Mouse (Mus musculus): ENCODE results near the gene Wdfy1. TPM values are rescaled to one million over a fixed set of nuclear protein-coding genes. Genes with fewer than 3 reads are reported as not detected.

Wdfy1 gene
- polyA plus RNA-seq, 1 experiment from 2014 or later, result 24.5 TPM

DNA sequence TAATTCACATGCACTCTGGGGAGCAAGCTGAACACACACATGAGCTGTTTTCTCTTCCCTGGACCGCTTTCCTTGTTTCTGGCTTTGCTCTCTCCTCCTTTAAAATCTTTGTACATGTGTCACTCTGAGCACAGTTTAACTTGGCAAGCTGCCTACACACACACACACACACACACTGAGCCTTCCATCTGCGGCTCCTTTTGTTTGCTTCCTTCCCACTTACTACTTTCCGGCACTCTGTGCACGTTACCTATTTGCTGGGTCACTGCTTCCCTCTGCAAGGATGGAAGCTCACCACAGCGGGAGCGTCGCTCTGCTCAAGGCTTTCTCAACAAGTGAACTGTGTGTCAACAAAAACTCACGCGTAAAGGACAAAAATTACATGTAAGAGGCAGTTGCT, 78.6 kb downstream of the Wdfy1 start:
- peak; percentile 57; the same call in 1 of the 2 replicates for ATAC-seq (replicated peaks; ENCODE audit: insufficient number of reproducible peaks, low FRiP score, low TSS enrichment)
- Histone ChIP-seq H3K4me2 (no peak overlapping the region), H3K4me3 (ENCODE audit: low read depth, low read length) (no peak overlapping the region), H3K4me1 (ENCODE audit: control insufficient read depth, insufficient read depth, low read length) (peaks cover 3% of the 10 kb centered on the region; the same call in 1 of the 2 replicates), H3K27me3 (ENCODE audit: control insufficient read depth, insufficient read depth, low read length) (no peaks in the 10 kb centered on the region), H3K9me3 (replicated peaks; ENCODE audit: control insufficient read depth, low read length) (no peaks in the 10 kb centered on the region), H3K36me3 (ENCODE audit: control insufficient read depth, insufficient read depth, low read length) (no peaks in the 10 kb centered on the region), H3K27ac (ENCODE audit: low read depth, low read length) (0 out of 2 replicates have a peak overlapping the region, but pooled peaks have one; percentile 22), H3K9ac (ENCODE audit: low read depth, low read length) (no peak overlapping the region)
- 62% methylated on average over 9 of the region's 9 CpGs for WGBS (ENCODE audit: insufficient replicate concordance)

- Histone ChIP-seq H3K27ac (ENCODE audit: low read depth, low read length) (no peak overlapping the region), H3K27me3 (ENCODE audit: control insufficient read depth, insufficient read depth, low read length) (no peaks in the 10 kb centered on the region), H3K4me2 (no peak overlapping the region), H3K9me3 (replicated peaks; ENCODE audit: control insufficient read depth, low read length) (no peaks in the 10 kb centered on the region), H3K4me1 (ENCODE audit: control insufficient read depth, insufficient read depth, low read length) (peaks cover 3% of the 10 kb centered on the region; the same call in 1 of the 2 replicates), H3K9ac (ENCODE audit: low read depth, low read length) (no peak overlapping the region), H3K4me3 (ENCODE audit: low read depth, low read length) (no peak overlapping the region), H3K36me3 (ENCODE audit: control insufficient read depth, insufficient read depth, low read length) (no peaks in the 10 kb centered on the region)
- peak; percentile 22; the same call in 1 of the 2 replicates for ATAC-seq (replicated peaks; ENCODE audit: insufficient number of reproducible peaks, low FRiP score, low TSS enrichment)
- 57% methylated on average over 5 of the region's 5 CpGs for WGBS (ENCODE audit: insufficient replicate concordance)
Observed at GRCm38 (mm10) chr1:79696933-79697332, 79.0 kb downstream of the Wdfy1 start.

GRCm38 (mm10) chr1:79692482-79692881, 83.5 kb downstream of the Wdfy1 start:
- 65% methylated on average over 3 of the region's 3 CpGs for WGBS (ENCODE audit: insufficient replicate concordance)
- Histone ChIP-seq H3K9ac (ENCODE audit: low read depth, low read length) (no peak overlapping the region), H3K27ac (ENCODE audit: low read depth, low read length) (no peak overlapping the region), H3K27me3 (ENCODE audit: control insufficient read depth, insufficient read depth, low read length) (no peaks in the 10 kb centered on the region), H3K36me3 (ENCODE audit: control insufficient read depth, insufficient read depth, low read length) (no peaks in the 10 kb centered on the region), H3K4me2 (no peak overlapping the region), H3K9me3 (replicated peaks; ENCODE audit: control insufficient read depth, low read length) (no peaks in the 10 kb centered on the region), H3K4me1 (ENCODE audit: control insufficient read depth, insufficient read depth, low read length) (peaks cover 1% of the 10 kb centered on the region; the same call in 1 of the 2 replicates), H3K4me3 (ENCODE audit: low read depth, low read length) (no peak overlapping the region)
- no peak for ATAC-seq (replicated peaks; ENCODE audit: insufficient number of reproducible peaks, low FRiP score, low TSS enrichment)

GRCm38 (mm10) chr1:79687254-79687653, 88.7 kb downstream of the Wdfy1 start:
- H3K9me3 ChIP-seq (replicated peaks; ENCODE audit: control insufficient read depth, low read length), result no peaks in the 10 kb centered on the region
- H3K36me3 ChIP-seq (ENCODE audit: control insufficient read depth, insufficient read depth, low read length), result no peaks in the 10 kb centered on the region
- WGBS (ENCODE audit: insufficient replicate concordance), result 29% methylated on average over 1 of the region's 1 CpGs
- H3K4me3 ChIP-seq (ENCODE audit: low read depth, low read length), result no peak overlapping the region
- H3K4me2 ChIP-seq, result no peak overlapping the region
- ATAC-seq (replicated peaks; ENCODE audit: insufficient number of reproducible peaks, low FRiP score, low TSS enrichment), result no peak
- H3K4me1 ChIP-seq (ENCODE audit: control insufficient read depth, insufficient read depth, low read length), result 0 out of 2 replicates have a peak, but pooled peaks cover 2% of the 10 kb centered on the region
- no peak overlapping the region for H3K9ac ChIP-seq (ENCODE audit: low read depth, low read length)
- H3K27me3 ChIP-seq (ENCODE audit: control insufficient read depth, insufficient read depth, low read length), result no peaks in the 10 kb centered on the region
- no peak overlapping the region for H3K27ac ChIP-seq (ENCODE audit: low read depth, low read length)

DNA sequence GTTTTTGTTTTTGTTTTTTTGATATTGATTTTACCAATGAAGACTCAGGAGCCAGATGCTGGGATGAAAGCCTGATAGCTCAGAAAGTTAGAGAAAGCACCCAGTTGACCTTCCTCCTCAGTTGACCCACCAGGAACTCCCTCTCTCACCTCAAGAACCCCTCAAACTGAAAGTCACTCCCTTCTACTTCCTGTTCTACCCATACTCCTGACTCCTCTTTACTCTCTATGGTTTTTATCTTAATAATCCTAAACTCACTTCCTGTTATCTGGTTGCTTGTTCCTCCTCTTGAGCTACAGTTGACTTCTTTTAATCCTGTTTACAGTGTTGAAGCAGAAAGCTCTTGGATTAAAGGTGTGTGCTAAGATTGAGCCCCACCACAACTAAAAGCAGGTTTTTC, 91.9 kb downstream of the Wdfy1 start:
- no peak for ATAC-seq (replicated peaks; ENCODE audit: insufficient number of reproducible peaks, low FRiP score, low TSS enrichment)
- no peaks in the 10 kb centered on the region for H3K9me3 ChIP-seq (replicated peaks; ENCODE audit: control insufficient read depth, low read length)
- H3K36me3 ChIP-seq (ENCODE audit: control insufficient read depth, insufficient read depth, low read length), result no peaks in the 10 kb centered on the region
- no peaks in the 10 kb centered on the region for H3K27me3 ChIP-seq (ENCODE audit: control insufficient read depth, insufficient read depth, low read length)
- 0 out of 2 replicates have a peak, but pooled peaks cover 2% of the 10 kb centered on the region for H3K4me1 ChIP-seq (ENCODE audit: control insufficient read depth, insufficient read depth, low read length)
- H3K9ac ChIP-seq (ENCODE audit: low read depth, low read length), result no peak overlapping the region
- no peak overlapping the region for H3K4me3 ChIP-seq (ENCODE audit: low read depth, low read length)
- no peak overlapping the region for H3K27ac ChIP-seq (ENCODE audit: low read depth, low read length)
- H3K4me2 ChIP-seq, result no peak overlapping the region

GRCm38 (mm10) chr1:79682936-79683335, 93.0 kb downstream of the Wdfy1 start:
- no peaks in the 10 kb centered on the region for H3K27me3 ChIP-seq (ENCODE audit: control insufficient read depth, insufficient read depth, low read length)
- H3K4me1 ChIP-seq (ENCODE audit: control insufficient read depth, insufficient read depth, low read length), result 0 out of 2 replicates have a peak, but pooled peaks cover 2% of the 10 kb centered on the region
- no peak overlapping the region for H3K4me2 ChIP-seq
- 13% methylated on average over 5 of the region's 5 CpGs for WGBS (ENCODE audit: insufficient replicate concordance)
- no peaks in the 10 kb centered on the region for H3K36me3 ChIP-seq (ENCODE audit: control insufficient read depth, insufficient read depth, low read length)
- no peak overlapping the region for H3K4me3 ChIP-seq (ENCODE audit: low read depth, low read length)
- no peak overlapping the region for H3K9ac ChIP-seq (ENCODE audit: low read depth, low read length)
- H3K27ac ChIP-seq (ENCODE audit: low read depth, low read length), result no peak overlapping the region
- H3K9me3 ChIP-seq (replicated peaks; ENCODE audit: control insufficient read depth, low read length), result no peaks in the 10 kb centered on the region
- no peak for ATAC-seq (replicated peaks; ENCODE audit: insufficient number of reproducible peaks, low FRiP score, low TSS enrichment)

- no peak for ATAC-seq (replicated peaks; ENCODE audit: insufficient number of reproducible peaks, low FRiP score, low TSS enrichment)
- no peak overlapping the region for H3K4me3 ChIP-seq (ENCODE audit: low read depth, low read length)
- H3K4me1 ChIP-seq (ENCODE audit: control insufficient read depth, insufficient read depth, low read length), result no peaks in the 10 kb centered on the region
- no peaks in the 10 kb centered on the region for H3K27me3 ChIP-seq (ENCODE audit: control insufficient read depth, insufficient read depth, low read length)
- 81% methylated on average over 3 of the region's 3 CpGs for WGBS (ENCODE audit: insufficient replicate concordance)
- no peaks in the 10 kb centered on the region for H3K9me3 ChIP-seq (replicated peaks; ENCODE audit: control insufficient read depth, low read length)
- H3K9ac ChIP-seq (ENCODE audit: low read depth, low read length), result no peak overlapping the region
- H3K4me2 ChIP-seq, result no peak overlapping the region
- no peaks in the 10 kb centered on the region for H3K36me3 ChIP-seq (ENCODE audit: control insufficient read depth, insufficient read depth, low read length)
- no peak overlapping the region for H3K27ac ChIP-seq (ENCODE audit: low read depth, low read length)
Observed at GRCm38 (mm10) chr1:79680777-79681176, 95.2 kb downstream of the Wdfy1 start.

GRCm38 (mm10) chr1:79678117-79678684, 97.7 kb downstream of the Wdfy1 start:
- Histone ChIP-seq H3K27ac (ENCODE audit: low read depth, low read length) (no peak overlapping the region), H3K4me2 (no peak overlapping the region), H3K4me3 (ENCODE audit: low read depth, low read length) (no peak overlapping the region), H3K9ac (ENCODE audit: low read depth, low read length) (no peak overlapping the region), H3K27me3 (ENCODE audit: control insufficient read depth, insufficient read depth, low read length) (peaks cover 7% of the 10 kb centered on the region), H3K4me1 (ENCODE audit: control insufficient read depth, insufficient read depth, low read length) (no peaks in the 10 kb centered on the region), H3K36me3 (ENCODE audit: control insufficient read depth, insufficient read depth, low read length) (no peaks in the 10 kb centered on the region), H3K9me3 (replicated peaks; ENCODE audit: control insufficient read depth, low read length) (no peaks in the 10 kb centered on the region)
- ATAC-seq (replicated peaks; ENCODE audit: insufficient number of reproducible peaks, low FRiP score, low TSS enrichment), result no peak
- 73% methylated on average over 8 of the region's 8 CpGs for WGBS (ENCODE audit: insufficient replicate concordance)

DNA sequence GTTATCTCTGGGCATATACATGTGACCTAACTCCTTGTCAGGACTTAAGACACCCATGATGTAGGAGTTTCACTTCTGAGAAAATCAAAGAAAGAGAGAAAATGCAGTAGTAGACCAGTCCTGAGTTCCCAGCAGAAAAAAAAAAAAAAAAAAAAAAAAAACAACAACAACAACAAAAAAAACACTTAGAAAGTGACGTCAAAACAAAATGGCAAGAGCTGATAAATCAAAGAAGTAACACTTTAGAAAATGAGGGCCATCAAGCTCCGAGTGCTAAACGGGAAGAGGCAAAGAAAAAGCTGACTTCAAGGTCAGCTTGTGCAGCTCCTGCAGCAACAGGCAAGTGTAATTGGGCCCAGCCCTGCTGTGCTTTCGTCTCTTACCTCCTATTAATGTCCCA, 100.2 kb downstream of the Wdfy1 start:
- H3K4me2 ChIP-seq, result no peak overlapping the region
- H3K9ac ChIP-seq (ENCODE audit: low read depth, low read length), result no peak overlapping the region
- H3K4me3 ChIP-seq (ENCODE audit: low read depth, low read length), result no peak overlapping the region
- H3K27me3 ChIP-seq (ENCODE audit: control insufficient read depth, insufficient read depth, low read length), result peaks cover 28% of the 10 kb centered on the region
- H3K9me3 ChIP-seq (replicated peaks; ENCODE audit: control insufficient read depth, low read length), result no peaks in the 10 kb centered on the region
- 55% methylated on average over 4 of the region's 4 CpGs for WGBS (ENCODE audit: insufficient replicate concordance)
- no peak overlapping the region for H3K27ac ChIP-seq (ENCODE audit: low read depth, low read length)
- no peak for ATAC-seq (replicated peaks; ENCODE audit: insufficient number of reproducible peaks, low FRiP score, low TSS enrichment)
- H3K36me3 ChIP-seq (ENCODE audit: control insufficient read depth, insufficient read depth, low read length), result no peaks in the 10 kb centered on the region
- no peaks in the 10 kb centered on the region for H3K4me1 ChIP-seq (ENCODE audit: control insufficient read depth, insufficient read depth, low read length)

Measured in heart, embryonic 11.5 days (tissue).